Mouse (Mus musculus): Measurements from ENCODE around the gene Gm973.

DNA sequence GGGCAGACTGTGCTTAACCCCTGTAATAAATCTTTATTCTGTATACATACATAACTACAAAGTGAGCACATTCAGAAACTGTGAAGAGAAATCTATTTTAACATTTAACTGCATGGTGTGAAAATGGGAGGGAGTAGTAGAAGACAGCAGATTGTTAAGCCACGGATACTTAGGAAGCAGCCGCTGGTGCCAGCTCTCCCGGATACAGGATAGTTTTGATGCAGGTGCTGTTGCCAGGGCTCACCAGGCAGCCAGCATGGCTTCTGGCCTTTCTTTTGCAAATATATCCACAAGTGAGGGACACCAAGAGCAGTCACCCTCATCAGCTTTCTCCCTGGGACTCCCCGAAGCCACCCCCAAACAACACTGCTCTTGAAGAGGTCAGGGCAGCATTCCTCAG, 46.9 kb upstream of the Gm973 start:
- TF ChIP-seq CTCF (IDR thresholded peaks at IDR 0.05; ENCODE audit: low read depth, low read length): no peak
- TF ChIP-seq GATA1 (IDR thresholded peaks at IDR 0.05; ENCODE audit: borderline replicate concordance, low read length): no peak

All from G1E (cell line).